ENCODE assay signal across 8 mouse cellular contexts in the genomic region with DNA sequence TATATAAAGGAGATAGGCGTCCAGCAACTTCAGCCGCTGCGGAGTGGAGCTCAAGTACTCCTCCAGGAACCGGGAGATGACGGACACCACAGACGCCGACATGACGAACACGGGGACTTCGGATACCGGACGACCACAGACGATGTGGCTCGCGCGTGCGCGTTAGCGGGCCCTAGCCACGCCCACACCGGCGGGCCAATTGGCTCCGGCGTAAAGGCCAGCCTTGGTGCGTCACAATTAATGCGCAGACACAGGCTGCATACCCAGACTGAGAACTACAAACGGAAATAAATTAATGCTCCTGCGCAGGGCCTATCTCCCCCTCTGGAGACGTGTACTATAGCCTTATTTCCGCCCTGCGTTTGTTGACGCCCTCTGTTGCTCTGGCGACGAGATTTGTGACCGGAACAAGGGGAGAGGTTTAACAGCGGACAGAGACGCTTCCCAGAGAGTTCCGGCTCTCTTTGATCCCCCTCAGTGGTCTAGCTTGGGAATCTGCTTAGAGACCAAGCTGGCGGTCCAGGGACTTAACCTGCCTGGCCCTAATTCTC. TPM values are rescaled to one million over a fixed set of nuclear protein-coding genes. Genes with fewer than 3 reads are reported as not detected.
A peak's percentile ranks its signal among the peaks of the same experiment; 100 is the strongest.
DNase-seq lines count a peak whose midpoint lies in the region; ATAC-seq lines count a peak whose summit lies in the region.

A gene (minus strand): TSS at position 364 of the 551 bp plus-strand sequence.
A gene (plus strand): TSS at position 448 of the 551 bp plus-strand sequence.

- peak; percentile 100 for ATAC-seq in forebrain, embryonic 14.5 days
- peak; percentile 99 for ATAC-seq in neural tube, embryonic 15.5 days (ENCODE audit: low FRiP score)

- no peaks in the 10 kb centered on the region for H3K36me3 ChIP-seq in forebrain, embryonic 14.5 days (ENCODE audit: control insufficient read depth, insufficient read depth, low read length)
- H3K36me3 ChIP-seq in neural tube, embryonic 15.5 days = no peaks in the 10 kb centered on the region

- H3K4me3 ChIP-seq in forebrain, embryonic 14.5 days (ENCODE audit: low read depth, low read length) = peak within 1 kb of the TSS; percentile 66
- H3K4me3 ChIP-seq in neural tube, embryonic 15.5 days (replicated peaks) = peak within 1 kb of the TSS; percentile 79

- no peaks in the 10 kb centered on the region for H3K9me3 ChIP-seq in forebrain, embryonic 14.5 days (replicated peaks; ENCODE audit: control insufficient read depth, low read length)
- no peaks in the 10 kb centered on the region for H3K9me3 ChIP-seq in neural tube, embryonic 15.5 days (replicated peaks)

- peak; percentile 99 for DNase-seq in ES-CJ7 (ENCODE audit: low read depth, low spot score)
- peak; percentile 98 for DNase-seq in cerebellum, adult 11 months
- peak; percentile 99 for DNase-seq in forebrain, embryonic 14.5 days (ENCODE audit: low spot score)
- peak; percentile 99 for DNase-seq in heart, postnatal 14 days
- peak; percentile 98 for DNase-seq in layer of hippocampus, adult 11-12 months (ENCODE audit: low spot score)
- peak; percentile 97 to 99 for DNase-seq in lung, adult 18-20 months
- DNase-seq in testis, postnatal 14 days (ENCODE audit: low spot score) = peak; percentile 96

- H3K27ac ChIP-seq in forebrain, embryonic 14.5 days (ENCODE audit: low read depth, low read length) = peak within 1 kb of the TSS; percentile 76
- H3K27ac ChIP-seq in neural tube, embryonic 15.5 days (replicated peaks) = peak within 1 kb of the TSS; percentile 88

- intact Hi-C loops in heart, postnatal 14 days (cut with DNase I) = loop anchor here (5.0 to 10.0 kb wide), 3 partner anchors 108 to 838 kb away; a partner anchor contains a TSS

- no peaks in the 10 kb centered on the region for H3K27me3 ChIP-seq in forebrain, embryonic 14.5 days (replicated peaks; ENCODE audit: control insufficient read depth, insufficient read depth, low read length)
- H3K27me3 ChIP-seq in neural tube, embryonic 15.5 days (replicated peaks) = no peaks in the 10 kb centered on the region

- peak within 1 kb of the TSS; percentile 69 for H3K9ac ChIP-seq in forebrain, embryonic 14.5 days (ENCODE audit: low read length)
- H3K9ac ChIP-seq in neural tube, embryonic 15.5 days (replicated peaks) = peak within 1 kb of the TSS; percentile 77

- peaks cover 11% of the 10 kb centered on the region for H3K4me1 ChIP-seq in forebrain, embryonic 14.5 days (ENCODE audit: control insufficient read depth, insufficient read depth, low read length)
- H3K4me1 ChIP-seq in neural tube, embryonic 15.5 days = peaks cover 59% of the 10 kb centered on the region

- under 1% methylated on average over 39 of the region's 39 CpGs for WGBS in forebrain, embryonic 14.5 days
- WGBS in neural tube, embryonic 15.5 days = under 1% methylated on average over 39 of the region's 39 CpGs

- H3K4me2 ChIP-seq in forebrain, embryonic 14.5 days (ENCODE audit: low read length) = peak within 1 kb of the TSS; percentile 62
- peak within 1 kb of the TSS; percentile 66 for H3K4me2 ChIP-seq in neural tube, embryonic 15.5 days

RNA-seq across cellular contexts. Expression of the first gene that starts in this region (rescaled TPM):
- 310 and 372 TPM in 2 replicates for polyA plus RNA-seq in forebrain, embryonic 14.5 days (2014; fragmentation: Nextera tagmentation; extraction: Ambion mirVana)
- total RNA-seq in heart, postnatal 14 days (2021) = 100 to 1,000 TPM; 104 TPM
- 414 and 416 TPM in 2 replicates for polyA plus RNA-seq in neural tube, embryonic 15.5 days (2015; fragmentation: Nextera tagmentation; extraction: Ambion mirVana)

RNA-seq across cellular contexts. Expression of the second gene that starts in this region (rescaled TPM):
- polyA plus RNA-seq in forebrain, embryonic 14.5 days (2014; fragmentation: Nextera tagmentation; extraction: Ambion mirVana) = 61.7 and 63.6 TPM in 2 replicates
- 10 to 100 TPM; 46.7 to 50.7 TPM for total RNA-seq in heart, postnatal 14 days (2021)
- polyA plus RNA-seq in neural tube, embryonic 15.5 days (2015; fragmentation: Nextera tagmentation; extraction: Ambion mirVana) = 54.0 and 58.6 TPM in 2 replicates

Comparison
In these comparisons a context has a peak if more than half of its experiments do, and no peak if none do; other contexts are left out.
1. Peak in every context shown above with its lines: DNase-seq, ATAC-seq, H3K4me3 ChIP-seq and H3K27ac ChIP-seq.